In the genomic region with DNA sequence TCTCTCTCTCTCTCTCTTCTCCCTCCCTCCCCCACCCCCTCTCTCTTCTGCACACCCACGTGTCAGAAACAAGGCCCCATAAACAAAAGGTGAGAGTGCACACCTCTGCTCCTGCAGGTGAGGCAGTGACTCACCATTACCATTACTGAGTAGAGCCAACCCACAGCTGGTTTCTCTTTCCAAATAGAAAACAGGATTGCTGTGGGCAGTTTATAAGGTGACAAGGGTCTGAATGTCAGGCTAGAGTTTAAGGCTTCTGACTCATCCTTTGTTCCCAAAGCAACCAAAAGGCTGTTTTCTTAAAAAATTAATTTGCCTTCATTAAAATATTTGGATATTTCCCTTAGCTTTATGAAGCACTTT, we compare ENCODE assay signal across 10 mouse cellular contexts.
DNase-seq lines count a peak whose midpoint lies in the region; ATAC-seq and TF ChIP-seq lines count a peak whose summit lies in the region.
"Had no signal": no experiment of that assay in that cellular context is flagged by ENCODE, and none has a peak within 500 bp of the region (broad histone marks: within the 10 kb centered on the region; RNA-seq: fewer than 3 reads in every experiment).

No protein-coding gene starts in this region.

- H3K4me2 ChIP-seq in heart, embryonic 13.5 days: peak overlapping the region; percentile 94
- peak overlapping the region; percentile 84 for H3K4me2 ChIP-seq in midbrain, embryonic 11.5 days
- no peak overlapping the region for H3K4me2 ChIP-seq in midbrain, postnatal 0 days (ENCODE audit: low read depth, low read length, poor library complexity, severe bottlenecking)
- peak overlapping the region; percentile 88; the same call in 1 of the 2 replicates for H3K4me2 ChIP-seq in intestine, embryonic 16.5 days (ENCODE audit: low read depth, low read length)
- H3K4me2 ChIP-seq in stomach, embryonic 16.5 days (ENCODE audit: low read depth, low read length): peak overlapping the region; percentile 87

- H3K36me3 ChIP-seq in heart, embryonic 13.5 days: peaks cover 35% of the 10 kb centered on the region
- H3K36me3 ChIP-seq in midbrain, embryonic 11.5 days (ENCODE audit: control insufficient read depth, insufficient read depth, low read length): no peaks in the 10 kb centered on the region
- H3K36me3 ChIP-seq in midbrain, postnatal 0 days (ENCODE audit: insufficient read depth, low read length): no peaks in the 10 kb centered on the region
- H3K36me3 ChIP-seq in intestine, embryonic 16.5 days (ENCODE audit: control insufficient read depth, insufficient read depth, low read length): no peaks in the 10 kb centered on the region
- 0 out of 2 replicates have a peak, but pooled peaks cover 4% of the 10 kb centered on the region for H3K36me3 ChIP-seq in stomach, embryonic 16.5 days (ENCODE audit: control insufficient read depth, insufficient read depth, low read length)

- peak overlapping the region; percentile 63; the same call in 1 of the 2 replicates for H3K4me3 ChIP-seq in heart, embryonic 13.5 days
- H3K4me3 ChIP-seq in midbrain, embryonic 11.5 days (ENCODE audit: low read depth, low read length): no peak overlapping the region
- H3K4me3 ChIP-seq in midbrain, postnatal 0 days (ENCODE audit: low read depth, low read length): no peak overlapping the region
- no peak overlapping the region for H3K4me3 ChIP-seq in intestine, embryonic 16.5 days (ENCODE audit: low read length)
- H3K4me3 ChIP-seq in stomach, embryonic 16.5 days (replicated peaks; ENCODE audit: low read length): no peak overlapping the region

- no peak for TF ChIP-seq CTCF in midbrain, postnatal 0 days (IDR thresholded peaks at IDR 0.05)

- H3K9me3 ChIP-seq in heart, embryonic 13.5 days: no peaks in the 10 kb centered on the region
- H3K9me3 ChIP-seq in midbrain, embryonic 11.5 days (ENCODE audit: control insufficient read depth, low read length): no peaks in the 10 kb centered on the region
- H3K9me3 ChIP-seq in midbrain, postnatal 0 days (ENCODE audit: low read length): no peaks in the 10 kb centered on the region
- no peaks in the 10 kb centered on the region for H3K9me3 ChIP-seq in intestine, embryonic 16.5 days (ENCODE audit: control insufficient read depth, low read length)
- no peaks in the 10 kb centered on the region for H3K9me3 ChIP-seq in stomach, embryonic 16.5 days (replicated peaks; ENCODE audit: control insufficient read depth, low read length)

- ATAC-seq in heart, embryonic 13.5 days (ENCODE audit: extremely low read depth, insufficient number of reproducible peaks, low FRiP score, low TSS enrichment): no peak
- no peak for ATAC-seq in midbrain, embryonic 11.5 days (ENCODE audit: low FRiP score)
- no peak for ATAC-seq in midbrain, postnatal 0 days (ENCODE audit: low FRiP score)
- 0 out of 2 replicates have a peak, but pooled peaks have one; percentile 19 for ATAC-seq in intestine, embryonic 16.5 days
- no peak for ATAC-seq in stomach, embryonic 16.5 days (ENCODE audit: insufficient read depth, low FRiP score)
- no peak for ATAC-seq in activated CD4-positive, CD25-positive, alpha-beta regulatory T cell, adult 4 months

- 8% methylated on average over 1 of the region's 1 CpGs for WGBS in heart, embryonic 13.5 days
- WGBS in midbrain, embryonic 11.5 days: no CpG with 5 or more reads among the region's 1 CpGs
- 0% methylated on average over 1 of the region's 1 CpGs for WGBS in midbrain, postnatal 0 days
- 0% methylated on average over 1 of the region's 1 CpGs for WGBS in intestine, embryonic 16.5 days
- WGBS in stomach, embryonic 16.5 days: 0% methylated on average over 1 of the region's 1 CpGs

- H3K27me3 ChIP-seq in heart, embryonic 13.5 days (replicated peaks): no peaks in the 10 kb centered on the region
- peaks cover 23% of the 10 kb centered on the region for H3K27me3 ChIP-seq in midbrain, embryonic 11.5 days (ENCODE audit: control insufficient read depth, insufficient read depth, low read length)
- H3K27me3 ChIP-seq in midbrain, postnatal 0 days (ENCODE audit: insufficient read depth, low read length): peaks cover 14% of the 10 kb centered on the region
- no peaks in the 10 kb centered on the region for H3K27me3 ChIP-seq in intestine, embryonic 16.5 days (replicated peaks; ENCODE audit: control insufficient read depth, insufficient read depth, low read length)
- H3K27me3 ChIP-seq in stomach, embryonic 16.5 days (ENCODE audit: control insufficient read depth, insufficient read depth, low read length): no peaks in the 10 kb centered on the region

- peaks cover 46% of the 10 kb centered on the region for H3K4me1 ChIP-seq in heart, embryonic 13.5 days
- H3K4me1 ChIP-seq in midbrain, embryonic 11.5 days (ENCODE audit: control insufficient read depth, insufficient read depth, low read length): peaks cover 70% of the 10 kb centered on the region
- H3K4me1 ChIP-seq in midbrain, postnatal 0 days (ENCODE audit: insufficient read depth, low read length): no peaks in the 10 kb centered on the region; the same call in 1 of the 2 replicates
- peaks cover 11% of the 10 kb centered on the region for H3K4me1 ChIP-seq in intestine, embryonic 16.5 days (ENCODE audit: control insufficient read depth, insufficient read depth, low read length)
- H3K4me1 ChIP-seq in stomach, embryonic 16.5 days (ENCODE audit: control insufficient read depth, insufficient read depth, low read length): peaks cover 24% of the 10 kb centered on the region

- H3K9ac ChIP-seq in heart, embryonic 13.5 days: peak overlapping the region; percentile 88; the same call in 1 of the 2 replicates
- H3K9ac ChIP-seq in midbrain, embryonic 11.5 days (ENCODE audit: low read length): no peak overlapping the region
- no peak overlapping the region for H3K9ac ChIP-seq in midbrain, postnatal 0 days (replicated peaks; ENCODE audit: low read length, poor library complexity, severe bottlenecking)
- no peak overlapping the region for H3K9ac ChIP-seq in intestine, embryonic 16.5 days (ENCODE audit: low read depth, low read length)
- peak overlapping the region; percentile 68 for H3K9ac ChIP-seq in stomach, embryonic 16.5 days (ENCODE audit: low read length)

- DNase-seq in heart, adult 11 months: no peak
- no peak for DNase-seq in midbrain, embryonic 11.5 days (ENCODE audit: low spot score, missing footprints)
- no peak for DNase-seq in midbrain, postnatal 0 days (ENCODE audit: low spot score)
- no peak for DNase-seq in adrenal gland, postnatal 14 days
- DNase-seq: cerebellum, adult 18-20 months; lung, postnatal 36 days had no signal

- H3K27ac ChIP-seq in heart, embryonic 13.5 days (replicated peaks): peak overlapping the region; percentile 96
- no peak overlapping the region for H3K27ac ChIP-seq in midbrain, embryonic 11.5 days (ENCODE audit: low read depth, low read length)
- no peak overlapping the region for H3K27ac ChIP-seq in midbrain, postnatal 0 days (ENCODE audit: low read depth, low read length)
- H3K27ac ChIP-seq in intestine, embryonic 16.5 days (ENCODE audit: low read length): 0 out of 2 replicates have a peak overlapping the region, but pooled peaks have one; percentile 40
- peak overlapping the region; percentile 97 for H3K27ac ChIP-seq in stomach, embryonic 16.5 days (ENCODE audit: low read length)

Comparison
In these comparisons a context has a peak if more than half of its experiments do, and no peak if none do; other contexts are left out.
1. H3K27ac ChIP-seq: peak in heart, embryonic 13.5 days (single experiment), intestine, embryonic 16.5 days (single experiment) and stomach, embryonic 16.5 days (single experiment); none in midbrain, embryonic 11.5 days (single experiment) and midbrain, postnatal 0 days (single experiment).
2. H3K9ac ChIP-seq: peak in heart, embryonic 13.5 days (single experiment) and stomach, embryonic 16.5 days (single experiment); none in midbrain, embryonic 11.5 days (single experiment), midbrain, postnatal 0 days (single experiment) and intestine, embryonic 16.5 days (single experiment).